Comparison of ENCODE assay signal across 14 mouse cellular contexts in the genomic region with DNA sequence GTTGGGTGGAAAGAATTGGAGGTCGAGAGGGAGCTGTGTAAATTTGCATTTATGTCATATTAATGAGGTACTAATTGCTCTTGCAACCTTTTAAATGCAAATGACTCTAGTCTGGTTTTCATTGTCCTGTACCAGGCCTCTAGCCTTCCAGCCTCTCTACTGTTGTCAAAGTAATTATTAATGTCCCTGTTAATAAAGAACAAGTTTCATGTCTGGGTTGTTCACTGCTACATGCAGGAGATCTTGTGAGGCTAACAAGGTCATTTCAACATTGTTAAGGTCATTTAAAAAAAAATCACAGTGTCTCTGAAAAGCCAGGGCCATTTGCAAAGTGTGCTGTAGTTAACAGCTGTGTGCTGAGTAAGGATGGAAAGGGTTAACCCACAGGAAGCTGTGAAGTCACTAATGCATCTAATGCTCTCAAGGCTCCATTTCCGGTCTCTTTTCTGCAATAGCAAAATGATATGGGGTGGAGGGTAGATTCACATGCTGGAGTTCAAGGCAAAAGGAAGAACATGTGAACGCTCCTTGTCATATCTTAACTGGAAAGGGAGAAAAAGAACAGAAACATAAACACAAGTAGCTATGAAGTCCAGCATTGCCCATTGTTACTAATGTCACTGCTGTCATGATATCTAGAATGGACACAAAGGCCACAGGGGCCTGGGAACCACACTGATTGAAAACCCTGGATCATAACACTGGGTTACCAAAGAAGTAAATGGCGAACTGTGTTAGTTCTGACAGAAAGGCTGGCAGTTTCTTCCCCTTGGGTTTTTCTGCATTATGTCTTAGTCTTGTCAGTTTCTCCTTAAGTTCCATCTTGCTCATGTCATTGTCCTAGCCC.
DNase-seq lines count a peak whose midpoint lies in the region; ATAC-seq lines count a peak whose summit lies in the region.
"Had no signal": no experiment of that assay in that cellular context is flagged by ENCODE, and none has a peak within 500 bp of the region (broad histone marks: within the 10 kb centered on the region; RNA-seq: fewer than 3 reads in every experiment).

No protein-coding gene starts in this region.

- no peak overlapping the region for H3K9ac ChIP-seq in embryonic facial prominence, embryonic 11.5 days (replicated peaks; ENCODE audit: low read length)
- no peak overlapping the region for H3K9ac ChIP-seq in kidney, embryonic 16.5 days (replicated peaks; ENCODE audit: low read length)

- H3K4me3 ChIP-seq in embryonic facial prominence, embryonic 11.5 days (ENCODE audit: low read depth, low read length) = no peak overlapping the region
- H3K4me3 ChIP-seq in embryonic facial prominence, embryonic 10.5 days = no peak overlapping the region
- H3K4me3 ChIP-seq in kidney, embryonic 16.5 days (ENCODE audit: low read length) = no peak overlapping the region

- no peaks in the 10 kb centered on the region for H3K4me1 ChIP-seq in embryonic facial prominence, embryonic 11.5 days (ENCODE audit: control insufficient read depth, insufficient read depth, low read length)
- peaks cover 16% of the 10 kb centered on the region for H3K4me1 ChIP-seq in embryonic facial prominence, embryonic 10.5 days
- H3K4me1 ChIP-seq in kidney, embryonic 16.5 days (ENCODE audit: insufficient read depth, low read length) = peaks cover 26% of the 10 kb centered on the region

- no peak overlapping the region for H3K27ac ChIP-seq in embryonic facial prominence, embryonic 11.5 days (replicated peaks; ENCODE audit: low read depth, low read length)
- H3K27ac ChIP-seq in embryonic facial prominence, embryonic 10.5 days (replicated peaks) = no peak overlapping the region; the same call in 1 of the 2 replicates
- H3K27ac ChIP-seq in kidney, embryonic 16.5 days (ENCODE audit: low read length) = peak overlapping the region; percentile 24

- DNase-seq in embryonic facial prominence, embryonic 11.5 days (ENCODE audit: low spot score) = peak; percentile 39
- DNase-seq in embryonic facial prominence, embryonic 10.5 days (ENCODE audit: low spot score) = no peak
- DNase-seq in kidney, adult 11 months = no peak
- DNase-seq in T-cell, adult 2 months (ENCODE audit: low spot score) = peak; percentile 41
- DNase-seq in induced T-regulatory cell, adult 2 months (ENCODE audit: low read depth) = peak; percentile 66
- DNase-seq in gastrocnemius, adult 18-20 months (ENCODE audit: low spot score) = no peak
- no peak for DNase-seq in adrenal gland, postnatal 10 days
- DNase-seq: adrenal gland, postnatal 14 days; cerebellum, adult 2 months; kidney, postnatal 10 days; lung, adult 2 months; spleen, adult 18-20 months; thymus, postnatal 25 days had no signal

- no peaks in the 10 kb centered on the region for H3K27me3 ChIP-seq in embryonic facial prominence, embryonic 11.5 days (ENCODE audit: control insufficient read depth, insufficient read depth, low read length)
- no peaks in the 10 kb centered on the region for H3K27me3 ChIP-seq in embryonic facial prominence, embryonic 10.5 days (replicated peaks; ENCODE audit: low read depth, poor library complexity, severe bottlenecking)
- no peaks in the 10 kb centered on the region for H3K27me3 ChIP-seq in kidney, embryonic 16.5 days (ENCODE audit: insufficient read depth, low read length)

- H3K36me3 ChIP-seq in embryonic facial prominence, embryonic 11.5 days (replicated peaks; ENCODE audit: control insufficient read depth, insufficient read depth, low read depth, low read length) = no peaks in the 10 kb centered on the region
- no peaks in the 10 kb centered on the region for H3K36me3 ChIP-seq in embryonic facial prominence, embryonic 10.5 days (replicated peaks)
- no peaks in the 10 kb centered on the region for H3K36me3 ChIP-seq in kidney, embryonic 16.5 days (ENCODE audit: insufficient read depth, low read length)

- H3K4me2 ChIP-seq in embryonic facial prominence, embryonic 11.5 days (ENCODE audit: low read depth, low read length) = no peak overlapping the region
- no peak overlapping the region for H3K4me2 ChIP-seq in kidney, embryonic 16.5 days (replicated peaks; ENCODE audit: low read depth, low read length)

- no peak for ATAC-seq in embryonic facial prominence, embryonic 11.5 days (replicated peaks; ENCODE audit: insufficient number of reproducible peaks, low FRiP score, low TSS enrichment, low read depth)
- ATAC-seq in kidney, embryonic 16.5 days (ENCODE audit: low FRiP score, low TSS enrichment) = peak; percentile 73

- no peaks in the 10 kb centered on the region for H3K9me3 ChIP-seq in embryonic facial prominence, embryonic 11.5 days (replicated peaks; ENCODE audit: control insufficient read depth, low read length)
- H3K9me3 ChIP-seq in embryonic facial prominence, embryonic 10.5 days = no peaks in the 10 kb centered on the region
- no peaks in the 10 kb centered on the region for H3K9me3 ChIP-seq in kidney, embryonic 16.5 days (ENCODE audit: low read length)

- 47% methylated on average over 4 of the region's 4 CpGs for WGBS in embryonic facial prominence, embryonic 11.5 days
- WGBS in embryonic facial prominence, embryonic 10.5 days = 66% methylated on average over 4 of the region's 4 CpGs
- WGBS in kidney, embryonic 16.5 days = 48% methylated on average over 4 of the region's 4 CpGs

Comparison
In these comparisons a context has a peak if more than half of its experiments do, and no peak if none do; other contexts are left out.
1. DNase-seq: peak in embryonic facial prominence, embryonic 11.5 days (single experiment), T-cell, adult 2 months (single experiment) and induced T-regulatory cell, adult 2 months (single experiment); none in embryonic facial prominence, embryonic 10.5 days (single experiment), kidney, adult 11 months (single experiment), gastrocnemius, adult 18-20 months (single experiment) and adrenal gland, postnatal 10 days (single experiment).